Mouse (Mus musculus): ENCODE results near the gene Layn.

Gene Layn

DNA sequence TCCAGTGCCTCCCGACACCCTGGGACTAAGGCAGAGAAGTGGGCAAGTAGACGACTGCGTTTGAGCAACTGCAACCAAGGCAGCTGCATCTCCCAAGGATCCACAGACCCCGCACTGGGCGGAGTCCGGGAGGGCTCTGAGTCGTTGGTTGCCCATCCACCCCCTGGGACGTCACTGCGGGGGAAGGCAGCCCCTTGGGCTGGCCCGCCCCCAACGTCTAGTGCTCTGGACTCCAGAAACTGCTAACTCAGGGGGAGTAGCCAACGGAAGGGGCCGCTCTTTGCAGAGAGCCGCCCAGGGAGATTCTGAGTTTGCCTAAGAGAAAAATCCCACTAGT, at the start of gene Layn:
Gene Layn, minus strand, starts transcription at position 116 of the 337 bp plus-strand sequence.
- Histone ChIP-seq H3K9me3 (ENCODE audit: low read length) (no peaks in the 10 kb centered on the region), H3K4me3 (replicated peaks; ENCODE audit: low read length) (peak within 1 kb of the TSS; percentile 81), H3K27me3 (ENCODE audit: insufficient read depth, low read length) (peaks cover 48% of the 10 kb centered on the region), H3K36me3 (ENCODE audit: insufficient read depth, low read length) (no peaks in the 10 kb centered on the region), H3K4me1 (replicated peaks; ENCODE audit: low read depth, low read length) (peaks cover 22% of the 10 kb centered on the region)
- TF ChIP-seq NANOG (IDR thresholded peaks at IDR 0.05; ENCODE audit: borderline replicate concordance, low read length), result no peak
- no peak for TF ChIP-seq CTCF (conservative IDR thresholded peaks at IDR 0.05; ENCODE audit: low read length)
- TF ChIP-seq POU5F1 (IDR thresholded peaks at IDR 0.05; ENCODE audit: borderline replicate concordance, low read length), result no peak

- H3K4me3 ChIP-seq (replicated peaks; ENCODE audit: low read length), result no peak overlapping the region
- TF ChIP-seq POU5F1 (IDR thresholded peaks at IDR 0.05; ENCODE audit: borderline replicate concordance, low read length), result no peak
- no peak for TF ChIP-seq CTCF (conservative IDR thresholded peaks at IDR 0.05; ENCODE audit: low read length)
- no peak for TF ChIP-seq NANOG (IDR thresholded peaks at IDR 0.05; ENCODE audit: borderline replicate concordance, low read length)
Measured at GRCm38 (mm10) chr9:51114767-51115166, 37.9 kb upstream of the Layn start.

GRCm38 (mm10) chr9:51105751-51106150, 28.9 kb upstream of the Layn start:
- H3K36me3 ChIP-seq (ENCODE audit: insufficient read depth, low read length), result no peaks in the 10 kb centered on the region
- no peak overlapping the region for H3K4me3 ChIP-seq (replicated peaks; ENCODE audit: low read length)
- H3K9me3 ChIP-seq (ENCODE audit: low read length), result no peaks in the 10 kb centered on the region; the same call in 1 of the 2 replicates
- peaks cover 41% of the 10 kb centered on the region for H3K27me3 ChIP-seq (ENCODE audit: insufficient read depth, low read length)
- peaks cover 18% of the 10 kb centered on the region for H3K4me1 ChIP-seq (replicated peaks; ENCODE audit: low read depth, low read length)
- TF ChIP-seq NANOG (IDR thresholded peaks at IDR 0.05; ENCODE audit: borderline replicate concordance, low read length), result no peak
- TF ChIP-seq POU5F1 (IDR thresholded peaks at IDR 0.05; ENCODE audit: borderline replicate concordance, low read length), result no peak
- TF ChIP-seq CTCF (conservative IDR thresholded peaks at IDR 0.05; ENCODE audit: low read length), result no peak

More at GRCm38 (mm10) chr9:51114767-51115166, 37.9 kb upstream of the Layn start:
- Histone ChIP-seq H3K9me3 (ENCODE audit: low read length) (no peaks in the 10 kb centered on the region), H3K4me1 (replicated peaks; ENCODE audit: low read depth, low read length) (no peaks in the 10 kb centered on the region), H3K27me3 (ENCODE audit: insufficient read depth, low read length) (no peaks in the 10 kb centered on the region; the same call in 1 of the 2 replicates), H3K36me3 (ENCODE audit: insufficient read depth, low read length) (no peaks in the 10 kb centered on the region)

GRCm38 (mm10) chr9:51103808-51104514, 27.1 kb upstream of the Layn start:
- TF ChIP-seq POU5F1 (IDR thresholded peaks at IDR 0.05; ENCODE audit: borderline replicate concordance, low read length) (no peak), NANOG (IDR thresholded peaks at IDR 0.05; ENCODE audit: borderline replicate concordance, low read length) (no peak), CTCF (conservative IDR thresholded peaks at IDR 0.05; ENCODE audit: low read length) (no peak)

GRCm38 (mm10) chr9:51102963-51103807, 26.3 kb upstream of the Layn start:
- Histone ChIP-seq H3K36me3 (ENCODE audit: insufficient read depth, low read length) (no peaks in the 10 kb centered on the region), H3K4me3 (replicated peaks; ENCODE audit: low read length) (peak overlapping the region; percentile 72), H3K27me3 (ENCODE audit: insufficient read depth, low read length) (peaks cover 45% of the 10 kb centered on the region), H3K9me3 (ENCODE audit: low read length) (no peaks in the 10 kb centered on the region; the same call in 1 of the 2 replicates), H3K4me1 (replicated peaks; ENCODE audit: low read depth, low read length) (peaks cover 18% of the 10 kb centered on the region)
- TF ChIP-seq CTCF (conservative IDR thresholded peaks at IDR 0.05; ENCODE audit: low read length), result no peak
- TF ChIP-seq NANOG (IDR thresholded peaks at IDR 0.05; ENCODE audit: borderline replicate concordance, low read length), result no peak
- no peak for TF ChIP-seq POU5F1 (IDR thresholded peaks at IDR 0.05; ENCODE audit: borderline replicate concordance, low read length)

More at GRCm38 (mm10) chr9:51103808-51104514, 27.1 kb upstream of the Layn start:
- Histone ChIP-seq H3K4me3 (replicated peaks; ENCODE audit: low read length) (peak overlapping the region; percentile 72), H3K9me3 (ENCODE audit: low read length) (no peaks in the 10 kb centered on the region; the same call in 1 of the 2 replicates), H3K4me1 (replicated peaks; ENCODE audit: low read depth, low read length) (peaks cover 18% of the 10 kb centered on the region), H3K27me3 (ENCODE audit: insufficient read depth, low read length) (peaks cover 45% of the 10 kb centered on the region), H3K36me3 (ENCODE audit: insufficient read depth, low read length) (no peaks in the 10 kb centered on the region)

- no peak for TF ChIP-seq NANOG (IDR thresholded peaks at IDR 0.05; ENCODE audit: borderline replicate concordance, low read length)
- no peak for TF ChIP-seq POU5F1 (IDR thresholded peaks at IDR 0.05; ENCODE audit: borderline replicate concordance, low read length)
- no peak for TF ChIP-seq CTCF (conservative IDR thresholded peaks at IDR 0.05; ENCODE audit: low read length)
- Histone ChIP-seq H3K4me3 (replicated peaks; ENCODE audit: low read length) (peak within 1 kb of the TSS; percentile 48), H3K36me3 (ENCODE audit: insufficient read depth, low read length) (no peaks in the 10 kb centered on the region), H3K9me3 (ENCODE audit: low read length) (no peaks in the 10 kb centered on the region; the same call in 1 of the 2 replicates), H3K4me1 (replicated peaks; ENCODE audit: low read depth, low read length) (peaks cover 18% of the 10 kb centered on the region), H3K27me3 (ENCODE audit: insufficient read depth, low read length) (peaks cover 43% of the 10 kb centered on the region)
Measured at GRCm38 (mm10) chr9:51101756-51102425, 25.0 kb upstream of the Layn start, which contains the start of gene 4833427G06Rik. TSS of gene 4833427G06Rik (minus strand) at chr9:51102078.

GRCm38 (mm10) chr9:51096306-51096705, 19.4 kb upstream of the Layn start:
- Histone ChIP-seq H3K27me3 (ENCODE audit: insufficient read depth, low read length) (peaks cover 5% of the 10 kb centered on the region; the same call in 1 of the 2 replicates), H3K36me3 (ENCODE audit: insufficient read depth, low read length) (no peaks in the 10 kb centered on the region), H3K9me3 (ENCODE audit: low read length) (no peaks in the 10 kb centered on the region), H3K4me3 (replicated peaks; ENCODE audit: low read length) (no peak overlapping the region), H3K4me1 (replicated peaks; ENCODE audit: low read depth, low read length) (no peaks in the 10 kb centered on the region)
- no peak for TF ChIP-seq POU5F1 (IDR thresholded peaks at IDR 0.05; ENCODE audit: borderline replicate concordance, low read length)
- TF ChIP-seq NANOG (IDR thresholded peaks at IDR 0.05; ENCODE audit: borderline replicate concordance, low read length), result no peak
- no peak for TF ChIP-seq CTCF (conservative IDR thresholded peaks at IDR 0.05; ENCODE audit: low read length)

DNA sequence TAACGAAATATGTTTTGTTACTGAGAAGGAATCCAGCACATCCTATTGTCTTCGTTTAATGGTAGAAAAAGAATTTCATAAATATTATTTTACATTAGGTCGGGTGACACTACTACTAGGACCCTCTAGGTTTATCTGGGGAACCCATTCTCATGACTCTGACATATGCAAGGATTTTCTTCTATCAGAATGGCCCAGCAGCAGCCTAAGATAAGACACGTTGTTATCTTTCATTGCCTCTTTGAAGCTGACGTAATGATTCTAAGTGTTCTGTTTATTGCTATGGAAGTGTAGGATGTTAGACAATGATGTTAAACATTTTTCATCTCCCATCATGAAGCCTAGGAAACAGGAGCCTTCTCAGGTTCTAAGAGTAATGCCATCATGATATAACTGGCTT, 16.8 kb upstream of the Layn start:
- TF ChIP-seq CTCF (conservative IDR thresholded peaks at IDR 0.05; ENCODE audit: low read length) (no peak), POU5F1 (IDR thresholded peaks at IDR 0.05; ENCODE audit: borderline replicate concordance, low read length) (no peak), NANOG (IDR thresholded peaks at IDR 0.05; ENCODE audit: borderline replicate concordance, low read length) (no peak)
- Histone ChIP-seq H3K4me1 (replicated peaks; ENCODE audit: low read depth, low read length) (no peaks in the 10 kb centered on the region), H3K36me3 (ENCODE audit: insufficient read depth, low read length) (no peaks in the 10 kb centered on the region)

More for the DNA sequence above, 16.8 kb upstream of the Layn start:
- Histone ChIP-seq H3K9me3 (ENCODE audit: low read length) (no peaks in the 10 kb centered on the region), H3K27me3 (ENCODE audit: insufficient read depth, low read length) (no peaks in the 10 kb centered on the region), H3K4me3 (replicated peaks; ENCODE audit: low read length) (no peak overlapping the region)

Data from E14TG2a.4 (cell line).